Comparison of ENCODE assay signal across 8 mouse cellular contexts in the genomic region with DNA sequence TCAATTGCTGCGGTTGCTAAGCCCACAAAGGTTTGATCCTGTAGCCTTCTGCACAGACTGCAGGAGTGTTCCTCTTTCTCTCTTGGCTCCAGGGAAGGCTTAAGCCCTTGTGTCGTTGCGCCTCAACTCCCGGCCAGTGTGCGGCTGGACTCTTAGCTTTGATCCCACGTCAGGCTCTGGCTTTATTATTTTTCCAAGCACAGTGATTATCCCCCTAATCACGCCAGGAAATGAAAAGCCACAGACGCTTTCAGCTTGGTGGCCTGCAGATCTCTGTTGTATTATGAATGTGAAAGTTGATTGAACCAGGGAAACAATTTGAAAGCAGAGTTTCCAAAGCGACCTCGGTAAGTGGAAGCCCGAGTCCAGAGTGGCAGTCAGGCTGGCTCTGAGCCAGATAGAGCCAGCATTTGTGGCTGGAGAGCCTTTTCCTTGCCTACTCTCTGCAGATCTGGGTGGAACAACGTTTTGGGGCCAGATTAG.
A peak's percentile ranks its signal among the peaks of the same experiment; 100 is the strongest.
DNase-seq lines count a peak whose midpoint lies in the region; ATAC-seq and TF ChIP-seq lines count a peak whose summit lies in the region.

No protein-coding gene starts in this region.

- H3K4me3 ChIP-seq in hindbrain, postnatal 0 days (ENCODE audit: low read length): no peak overlapping the region
- no peak overlapping the region for H3K4me3 ChIP-seq in midbrain, embryonic 14.5 days (replicated peaks; ENCODE audit: low read depth, low read length)
- no peak overlapping the region for H3K4me3 ChIP-seq in intestine, embryonic 15.5 days (replicated peaks)

- peak overlapping the region; percentile 29 for H3K4me2 ChIP-seq in hindbrain, postnatal 0 days (ENCODE audit: low read depth, low read length)
- H3K4me2 ChIP-seq in midbrain, embryonic 14.5 days (ENCODE audit: low read length): peak overlapping the region; percentile 33
- no peak overlapping the region for H3K4me2 ChIP-seq in intestine, embryonic 15.5 days (replicated peaks)

- WGBS in hindbrain, postnatal 0 days: 31% methylated on average over 12 of the region's 12 CpGs
- WGBS in midbrain, embryonic 14.5 days: 10% methylated on average over 12 of the region's 12 CpGs
- 53% methylated on average over 12 of the region's 12 CpGs for WGBS in intestine, embryonic 15.5 days

- H3K27ac ChIP-seq in hindbrain, postnatal 0 days: peak overlapping the region; percentile 62; the same call in 1 of the 2 replicates
- no peak overlapping the region; the same call in 1 of the 2 replicates for H3K27ac ChIP-seq in midbrain, embryonic 14.5 days (replicated peaks; ENCODE audit: low read depth, low read length)
- H3K27ac ChIP-seq in intestine, embryonic 15.5 days: no peak overlapping the region

- no peaks in the 10 kb centered on the region; the same call in 1 of the 2 replicates for H3K4me1 ChIP-seq in hindbrain, postnatal 0 days (ENCODE audit: insufficient read depth, low read length)
- peaks cover 9% of the 10 kb centered on the region; the same call in 1 of the 2 replicates for H3K4me1 ChIP-seq in midbrain, embryonic 14.5 days (ENCODE audit: control insufficient read depth, insufficient read depth, low read length)
- H3K4me1 ChIP-seq in intestine, embryonic 15.5 days (replicated peaks): no peaks in the 10 kb centered on the region

- no peaks in the 10 kb centered on the region for H3K27me3 ChIP-seq in hindbrain, postnatal 0 days (ENCODE audit: insufficient read depth, low read length)
- H3K27me3 ChIP-seq in midbrain, embryonic 14.5 days (ENCODE audit: control insufficient read depth, insufficient read depth, low read length): no peaks in the 10 kb centered on the region
- no peaks in the 10 kb centered on the region for H3K27me3 ChIP-seq in intestine, embryonic 15.5 days (replicated peaks)

- no peaks in the 10 kb centered on the region for H3K9me3 ChIP-seq in hindbrain, postnatal 0 days (ENCODE audit: low read length)
- H3K9me3 ChIP-seq in midbrain, embryonic 14.5 days (ENCODE audit: control insufficient read depth, low read length): no peaks in the 10 kb centered on the region
- H3K9me3 ChIP-seq in intestine, embryonic 15.5 days: no peaks in the 10 kb centered on the region

- ATAC-seq in hindbrain, postnatal 0 days: peak; percentile 56
- ATAC-seq in midbrain, embryonic 14.5 days (ENCODE audit: low FRiP score, low TSS enrichment): no peak; the same call in 1 of the 2 replicates
- no peak for ATAC-seq in intestine, embryonic 15.5 days

- H3K9ac ChIP-seq in hindbrain, postnatal 0 days (replicated peaks; ENCODE audit: low read length): no peak overlapping the region
- no peak overlapping the region for H3K9ac ChIP-seq in midbrain, embryonic 14.5 days (replicated peaks; ENCODE audit: low read length)
- no peak overlapping the region for H3K9ac ChIP-seq in intestine, embryonic 15.5 days

- no peak for TF ChIP-seq CTCF in hindbrain, postnatal 0 days (IDR thresholded peaks at IDR 0.05; ENCODE audit: low read depth)

- peak; percentile 9 for DNase-seq in embryo, embryonic 10.5 days (ENCODE audit: low spot score)
- no peak for DNase-seq in embryo, embryonic 9.5 days (ENCODE audit: extremely low spot score)
- peak; percentile 28 to 44 for DNase-seq in right cerebral cortex, postnatal 10 days (ENCODE audit: low spot score in 2 of 2)
- DNase-seq in right cerebral cortex, postnatal 36 days (ENCODE audit: low spot score in 2 of 2): no peak
- peak; percentile 79 for DNase-seq in hindbrain, postnatal 0 days (ENCODE audit: low spot score)
- peak; percentile 76 for DNase-seq in midbrain, embryonic 14.5 days
- no peak for DNase-seq in B cell, adult 2 months

- H3K36me3 ChIP-seq in hindbrain, postnatal 0 days (ENCODE audit: insufficient read depth, low read length): no peaks in the 10 kb centered on the region
- no peaks in the 10 kb centered on the region for H3K36me3 ChIP-seq in midbrain, embryonic 14.5 days (ENCODE audit: control insufficient read depth, insufficient read depth, low read length)
- H3K36me3 ChIP-seq in intestine, embryonic 15.5 days: no peaks in the 10 kb centered on the region

Comparison
In these comparisons a context has a peak if more than half of its experiments do, and no peak if none do; other contexts are left out.
1. DNase-seq: peak in embryo, embryonic 10.5 days (single experiment), right cerebral cortex, postnatal 10 days (2 of 2), hindbrain, postnatal 0 days (single experiment) and midbrain, embryonic 14.5 days (single experiment); none in embryo, embryonic 9.5 days (single experiment), right cerebral cortex, postnatal 36 days (0 of 2) and B cell, adult 2 months (0 of 2).